Mouse (Mus musculus) testis, adult 2 months (tissue): Measurements from ENCODE around the gene Rrh. TPM values are rescaled to one million over a fixed set of nuclear protein-coding genes. Genes with fewer than 3 reads are reported as not detected.

Experiments used
- H3K27ac ChIP-seq: fragments of 200-500 bp; 2 replicates; pipeline ENCODE4 v1.5.1; 2012; ENCODE audit warnings: low read depth, low read length; ENCODE audit not compliant: control insufficient read depth, insufficient read depth
- H3K27me3 ChIP-seq: fragments of 200-500 bp; 2 replicates; pipeline ENCODE4 v1.6.1; 2012; ENCODE audit warnings: mild to moderate bottlenecking, low read length, moderate library complexity; ENCODE audit not compliant: control insufficient read depth, insufficient read depth
- H3K36me3 ChIP-seq: fragments of 200-500 bp; 2 replicates; pipeline ENCODE4 v1.6.1; 2012; ENCODE audit warnings: mild to moderate bottlenecking, low read length; ENCODE audit not compliant: control insufficient read depth, insufficient read depth
- H3K4me1 ChIP-seq: fragments of 200-500 bp; 2 replicates; pipeline ENCODE4 v1.6.1; 2012; ENCODE audit warnings: low read length; ENCODE audit not compliant: control insufficient read depth, insufficient read depth
- H3K4me3 ChIP-seq: fragments of 200-500 bp; 2 replicates; pipeline ENCODE4 v1.5.1; 2012; ENCODE audit warnings: low read depth, mild to moderate bottlenecking, low read length, moderate library complexity, mixed read lengths; ENCODE audit not compliant: control insufficient read depth
- CTCF ChIP-seq: fragments of 200-500 bp; IDR thresholded peaks from 2 replicates; pipeline ENCODE4 v1.5.1; 2012; ENCODE audit warnings: low read depth, mild to moderate bottlenecking, inconsistent platforms, low read length, moderate library complexity; ENCODE audit not compliant: control insufficient read depth, insufficient read depth, insufficient replicate concordance
- POLR2A ChIP-seq: fragments of 200-500 bp; IDR thresholded peaks from 2 replicates; pipeline ENCODE4 v1.6.1; 2012; ENCODE audit warnings: low read depth, mild to moderate bottlenecking, inconsistent platforms, low read length, moderate library complexity; ENCODE audit not compliant: control insufficient read depth
- polyA plus RNA-seq: library from polyadenylated mRNA; depleted of rRNA; stranded (reverse); fragments of >200 nt; gene quantifications from 2 replicates; pipeline ENCODE4 v1.2.3, GENCODE M21; 2012; rRNA removed

Gene Rrh
- polyA plus RNA-seq, 1 experiment: 0.28 TPM

GRCm38 (mm10) chr3:129754650-129755604 is 67.5 kb downstream of the Rrh start, which contains the start of gene Egf:
Gene Egf (minus strand): TSS chr3:129755316.
- Histone ChIP-seq H3K36me3 (no peaks in the 10 kb centered on the region), H3K27ac (no peak within 1 kb of the TSS), H3K27me3 (no peaks in the 10 kb centered on the region), H3K4me3 (no peak within 1 kb of the TSS), H3K4me1 (peaks cover 4% of the 10 kb centered on the region)
- TF ChIP-seq CTCF (no peak), POLR2A (no peak)

Other genes with a start within 250 kb of the Rrh start
- 3.4 and 5.7 TPM in 2 replicates for gene Egf, start 67.3 kb downstream of the Rrh start, polyA plus RNA-seq
- gene Lrit3, start 18.6 kb downstream of the Rrh start, polyA plus RNA-seq: not detected in 2 replicates
- 43.1 and 49.6 TPM in 2 replicates for gene Gar1, start 8.8 kb upstream of the Rrh start, polyA plus RNA-seq
- gene Cfi, start 13.3 kb upstream of the Rrh start, polyA plus RNA-seq: 0.14 and 0.20 TPM in 2 replicates
- gene Pla2g12a, start 56.0 kb upstream of the Rrh start, polyA plus RNA-seq: 75.4 and 94.8 TPM in 2 replicates
- 15.9 and 17.9 TPM in 2 replicates for gene Casp6, start 78.8 kb upstream of the Rrh start, polyA plus RNA-seq
- gene Mcub, start 147.6 kb upstream of the Rrh start, polyA plus RNA-seq: 2.5 and 3.5 TPM in 2 replicates
- 147 and 168 TPM in 2 replicates for gene Sec24b, start 239.0 kb upstream of the Rrh start, polyA plus RNA-seq